Mouse (Mus musculus): Measurements from ENCODE around the gene Gtf3c3.

GRCm38 (mm10) chr1:54448833-54449232, 10.1 kb upstream of the Gtf3c3 start:
- TF ChIP-seq POLR2A (IDR thresholded peaks at IDR 0.05; ENCODE audit: control insufficient read depth, extremely low read depth, insufficient read depth, low read length, poor library complexity) = no peak
- TF ChIP-seq CTCF (IDR thresholded peaks at IDR 0.05; ENCODE audit: borderline replicate concordance, control insufficient read depth, extremely low read depth, insufficient read depth, low read length, poor library complexity) = no peak
